Mouse (Mus musculus): Measurements from ENCODE around the gene Trim7.
"Not testable (repeated sequence)": the region's sequence is repeated elsewhere in the genome, so short reads cannot be mapped to it uniquely, and the experiment has no call there.

Trim7 gene

GRCm38 (mm10) chr11:48846881-48847280, 20.9 kb downstream of the Trim7 start:
- DNase-seq (ENCODE audit: low spot score in 2 of 2), result no peak

- no peak for DNase-seq (ENCODE audit: low spot score in 2 of 2)
Observed at GRCm38 (mm10) chr11:48850240-48850639, 24.3 kb downstream of the Trim7 start.

GRCm38 (mm10) chr11:48851270-48851995, 25.5 kb downstream of the Trim7 start:
- no peak for DNase-seq (ENCODE audit: low spot score in 2 of 2)

GRCm38 (mm10) chr11:48852190-48852589, 26.2 kb downstream of the Trim7 start:
- no peak for DNase-seq (ENCODE audit: low spot score in 2 of 2)

GRCm38 (mm10) chr11:48852624-48853473, 26.9 kb downstream of the Trim7 start:
- no peak for DNase-seq (ENCODE audit: low spot score in 2 of 2)

GRCm38 (mm10) chr11:48853474-48854180, 27.7 kb downstream of the Trim7 start:
- peak; percentile 85 to 92 for DNase-seq (ENCODE audit: low spot score in 2 of 2)

GRCm38 (mm10) chr11:48859014-48859413, 33.1 kb downstream of the Trim7 start:
- DNase-seq (ENCODE audit: low spot score in 2 of 2), result no peak

GRCm38 (mm10) chr11:48862784-48863319, 36.9 kb downstream of the Trim7 start:
- DNase-seq (ENCODE audit: low spot score in 2 of 2), result no peak

- no peak for DNase-seq (ENCODE audit: low spot score in 2 of 2)
Observed at GRCm38 (mm10) chr11:48863808-48864207, 37.9 kb downstream of the Trim7 start.

- no peak for DNase-seq (ENCODE audit: low spot score in 2 of 2)
Observed at GRCm38 (mm10) chr11:48866481-48866880, 40.5 kb downstream of the Trim7 start.

- no peak for DNase-seq (ENCODE audit: low spot score in 2 of 2)
Observed at GRCm38 (mm10) chr11:48869380-48870110, 43.6 kb downstream of the Trim7 start.

GRCm38 (mm10) chr11:48870781-48871180, 44.8 kb downstream of the Trim7 start:
- DNase-seq (ENCODE audit: low spot score in 2 of 2), result no peak

GRCm38 (mm10) chr11:48871201-48871772, 45.3 kb downstream of the Trim7 start, which contains the start of gene Irgm1:
TSS of gene Irgm1 (minus strand) at chr11:48871683.
- peak; percentile 59 to 65 for DNase-seq (ENCODE audit: low spot score in 2 of 2)

- DNase-seq (ENCODE audit: low spot score in 2 of 2), result peak; percentile 16 to 42
Observed at GRCm38 (mm10) chr11:48871817-48872541, 46.0 kb downstream of the Trim7 start.

GRCm38 (mm10) chr11:48872695-48873300, 46.9 kb downstream of the Trim7 start:
- no peak for DNase-seq (ENCODE audit: low spot score in 2 of 2)

- no peak for DNase-seq (ENCODE audit: low spot score in 2 of 2)
Observed at GRCm38 (mm10) chr11:48873591-48874290, 47.8 kb downstream of the Trim7 start.

- DNase-seq (ENCODE audit: low spot score in 2 of 2), result no peak
Observed at GRCm38 (mm10) chr11:48874465-48874864, 48.5 kb downstream of the Trim7 start.

- DNase-seq (ENCODE audit: low spot score in 2 of 2), result not testable (repeated sequence)
Observed at GRCm38 (mm10) chr11:48875343-48875837, 49.5 kb downstream of the Trim7 start.

GRCm38 (mm10) chr11:48876680-48877079, 50.7 kb downstream of the Trim7 start:
- DNase-seq (ENCODE audit: low spot score in 2 of 2), result no peak
